Mouse (Mus musculus) neural tube, embryonic 14.5 days (tissue): Measurements from ENCODE around the gene Barx2. TPM values are rescaled to one million over a fixed set of nuclear protein-coding genes. Genes with fewer than 3 reads are reported as not detected.

Source experiments
- ATAC-seq: fragments of 200-750 bp; cut with Nextera tagmentation; 2 replicates; pipeline ENCODE4 v1.8.0; 2017; ENCODE audit warnings: low read depth, mild to moderate bottlenecking, moderate TSS enrichment, moderate library complexity
- H3K27ac ChIP-seq: fragments of 300-500 bp; sonication (generic); 2 replicates; pipeline ENCODE4 v1.5.1; 2014; ENCODE audit warnings: low read depth, mild to moderate bottlenecking, control low read depth, low read length, moderate library complexity, mixed read lengths
- H3K27me3 ChIP-seq: fragments of 300-500 bp; sonication (generic); 2 replicates; pipeline ENCODE4 v1.6.1; 2014; ENCODE audit warnings: low read length; ENCODE audit not compliant: control insufficient read depth, insufficient read depth
- H3K36me3 ChIP-seq: fragments of 300-500 bp; sonication (generic); 2 replicates; pipeline ENCODE4 v1.6.1; 2014; ENCODE audit warnings: low read length, mixed read lengths; ENCODE audit not compliant: control insufficient read depth, insufficient read depth
- H3K4me1 ChIP-seq: fragments of 300-500 bp; sonication (generic); 2 replicates; pipeline ENCODE4 v1.6.1; 2014; ENCODE audit warnings: low read length; ENCODE audit not compliant: control insufficient read depth, insufficient read depth
- H3K4me2 ChIP-seq: fragments of 300-500 bp; sonication (generic); 2 replicates; pipeline ENCODE4 v1.6.1; 2014; ENCODE audit warnings: mild to moderate bottlenecking, low read depth, low read length, control low read depth
- H3K4me3 ChIP-seq: fragments of 300-500 bp; sonication (generic); 2 replicates; pipeline ENCODE4 v1.5.1; 2014; ENCODE audit warnings: low read depth, low read length, control low read depth, mixed read lengths
- H3K9ac ChIP-seq: fragments of 300-500 bp; sonication (generic); replicated peaks from 2 replicates; pipeline ENCODE4 v1.6.1; 2014; ENCODE audit warnings: low read depth, mild to moderate bottlenecking, control low read depth, low read length, mixed read lengths
- H3K9me3 ChIP-seq: fragments of 300-500 bp; sonication (generic); 2 replicates; pipeline ENCODE4 v1.6.1; 2016; ENCODE audit warnings: low read length; ENCODE audit not compliant: control insufficient read depth
- WGBS: fragments of 180-500 bp; shearing (Covaris S2); extraction: QIAGEN DNeasy Blood & Tissue Kit; methylation state at CpG from one replicate; pipeline ENCODE4 v1.1.7; 2014; 5-methylcytosine and 5-hydroxymethylcytosine counted together
- polyA plus RNA-seq: library from polyadenylated mRNA; unstranded; fragments of >200 nt; fragmentation: Nextera tagmentation; extraction: Ambion mirVana; gene quantifications from 2 replicates; pipeline ENCODE4 v1.2.1, GENCODE M21; 2014

Barx2 gene
- polyA plus RNA-seq, 1 experiment from 2014 or later, result not detected

- H3K4me2 ChIP-seq, result no peak overlapping the region
- no peak overlapping the region for H3K9ac ChIP-seq
- ATAC-seq, result no peak
- H3K27me3 ChIP-seq, result no peaks in the 10 kb centered on the region
- H3K9me3 ChIP-seq, result no peaks in the 10 kb centered on the region
- H3K36me3 ChIP-seq, result no peaks in the 10 kb centered on the region
- H3K4me3 ChIP-seq, result no peak overlapping the region
- H3K4me1 ChIP-seq, result no peaks in the 10 kb centered on the region
- no peak overlapping the region for H3K27ac ChIP-seq
- 87% methylated on average over 4 of the region's 4 CpGs for WGBS
Measured at GRCm38 (mm10) chr9:31850706-31851105, 62.6 kb downstream of the Barx2 start.

GRCm38 (mm10) chr9:31849387-31849786, 63.9 kb downstream of the Barx2 start:
- no peaks in the 10 kb centered on the region for H3K9me3 ChIP-seq
- no peaks in the 10 kb centered on the region for H3K36me3 ChIP-seq
- no peak overlapping the region for H3K27ac ChIP-seq
- no peak overlapping the region for H3K4me2 ChIP-seq
- H3K4me1 ChIP-seq, result no peaks in the 10 kb centered on the region
- no peak for ATAC-seq
- H3K27me3 ChIP-seq, result no peaks in the 10 kb centered on the region
- H3K9ac ChIP-seq, result no peak overlapping the region
- no peak overlapping the region for H3K4me3 ChIP-seq
- WGBS, result 85% methylated on average over 7 of the region's 7 CpGs

DNA sequence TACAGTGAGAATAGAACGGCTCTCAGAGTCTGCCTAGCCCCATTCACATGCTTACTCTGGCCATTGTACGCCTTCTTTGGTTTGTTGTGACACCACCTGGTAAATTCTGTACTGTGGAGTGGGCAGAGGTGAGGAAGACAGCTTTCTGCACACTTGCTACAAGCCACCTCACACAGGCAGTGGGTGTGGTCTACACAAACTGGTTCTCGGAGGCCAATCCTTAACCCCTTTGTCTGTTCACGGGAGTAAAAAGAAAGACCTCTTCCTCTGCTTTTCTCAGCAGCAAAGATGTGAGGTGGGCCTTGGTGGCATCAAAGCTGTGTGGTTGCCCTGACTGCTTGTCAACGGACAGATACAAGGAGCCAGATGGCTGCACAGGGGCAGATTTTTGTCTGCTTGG, 68.6 kb downstream of the Barx2 start:
- H3K4me1 ChIP-seq, result no peaks in the 10 kb centered on the region
- WGBS, result 70% methylated on average over 5 of the region's 5 CpGs
- H3K9me3 ChIP-seq, result no peaks in the 10 kb centered on the region
- H3K9ac ChIP-seq, result no peak overlapping the region
- H3K36me3 ChIP-seq, result no peaks in the 10 kb centered on the region
- no peak overlapping the region for H3K27ac ChIP-seq
- ATAC-seq, result no peak
- H3K4me2 ChIP-seq, result no peak overlapping the region
- no peaks in the 10 kb centered on the region for H3K27me3 ChIP-seq
- no peak overlapping the region for H3K4me3 ChIP-seq

GRCm38 (mm10) chr9:31841108-31841815, 72.0 kb downstream of the Barx2 start:
- WGBS, result 68% methylated on average over 10 of the region's 10 CpGs
- no peaks in the 10 kb centered on the region for H3K9me3 ChIP-seq
- H3K9ac ChIP-seq, result no peak overlapping the region
- H3K27ac ChIP-seq, result no peak overlapping the region
- no peaks in the 10 kb centered on the region for H3K4me1 ChIP-seq
- no peak overlapping the region for H3K4me3 ChIP-seq
- H3K27me3 ChIP-seq, result no peaks in the 10 kb centered on the region
- no peak overlapping the region for H3K4me2 ChIP-seq
- no peaks in the 10 kb centered on the region for H3K36me3 ChIP-seq
- no peak for ATAC-seq

DNA sequence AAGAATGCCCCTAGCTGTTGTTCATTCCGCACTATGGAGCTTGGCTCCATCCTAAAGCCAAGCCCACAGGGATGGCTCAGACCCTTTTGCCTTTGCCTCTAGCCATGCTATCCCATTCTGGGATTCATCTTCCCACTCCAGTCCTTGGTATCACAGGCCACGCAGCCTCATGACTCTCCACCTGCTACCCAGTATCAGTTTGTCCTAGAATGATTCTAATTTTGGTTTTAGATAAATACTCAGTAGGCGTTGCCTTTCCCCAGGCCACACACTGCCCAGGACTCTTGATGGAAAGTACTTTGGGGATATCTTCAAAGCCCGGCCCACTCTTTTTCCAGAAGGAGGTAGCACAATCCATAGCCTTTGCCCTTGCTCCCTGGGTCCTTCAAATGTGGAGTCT, 72.7 kb downstream of the Barx2 start:
- H3K9ac ChIP-seq, result no peak overlapping the region
- no peak overlapping the region for H3K4me2 ChIP-seq
- no peak for ATAC-seq
- 89% methylated on average over 4 of the region's 4 CpGs for WGBS
- H3K4me1 ChIP-seq, result no peaks in the 10 kb centered on the region
- H3K36me3 ChIP-seq, result no peaks in the 10 kb centered on the region
- no peaks in the 10 kb centered on the region for H3K9me3 ChIP-seq
- H3K4me3 ChIP-seq, result no peak overlapping the region
- no peaks in the 10 kb centered on the region for H3K27me3 ChIP-seq
- no peak overlapping the region for H3K27ac ChIP-seq

GRCm38 (mm10) chr9:31840037-31840436, 73.2 kb downstream of the Barx2 start:
- 79% methylated on average over 3 of the region's 3 CpGs for WGBS
- no peaks in the 10 kb centered on the region for H3K9me3 ChIP-seq
- H3K27me3 ChIP-seq, result no peaks in the 10 kb centered on the region
- no peak overlapping the region for H3K27ac ChIP-seq
- no peak overlapping the region for H3K9ac ChIP-seq
- no peak overlapping the region for H3K4me3 ChIP-seq
- no peaks in the 10 kb centered on the region for H3K4me1 ChIP-seq
- no peak overlapping the region for H3K4me2 ChIP-seq
- H3K36me3 ChIP-seq, result no peaks in the 10 kb centered on the region
- ATAC-seq, result no peak

GRCm38 (mm10) chr9:31839106-31840027, 73.9 kb downstream of the Barx2 start:
- Histone ChIP-seq H3K4me2 (no peak overlapping the region), H3K9me3 (no peaks in the 10 kb centered on the region), H3K36me3 (no peaks in the 10 kb centered on the region), H3K9ac (no peak overlapping the region), H3K27ac (no peak overlapping the region), H3K4me1 (no peaks in the 10 kb centered on the region), H3K27me3 (no peaks in the 10 kb centered on the region), H3K4me3 (no peak overlapping the region)
- no peak for ATAC-seq
- 46% methylated on average over 15 of the region's 15 CpGs for WGBS

DNA sequence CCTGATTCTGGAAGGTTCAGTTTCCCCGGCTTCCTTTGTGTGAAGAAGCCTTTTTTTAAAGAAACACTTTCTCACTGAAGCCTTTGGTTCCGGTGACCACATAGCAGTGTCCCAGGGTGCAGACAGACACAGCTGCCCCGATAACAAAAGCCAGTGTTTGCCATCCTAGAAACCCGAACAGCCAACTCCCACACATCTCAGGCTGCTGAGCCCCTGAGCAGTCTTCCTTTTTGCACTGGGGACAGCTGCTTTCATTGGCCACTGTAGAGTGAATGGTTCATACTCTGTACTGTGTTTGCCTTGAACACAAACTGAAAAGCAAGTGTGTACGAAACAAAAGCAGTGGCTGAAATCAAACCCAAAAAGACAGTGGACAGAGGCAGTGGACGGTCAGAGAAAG, 75.2 kb downstream of the Barx2 start:
- no peaks in the 10 kb centered on the region for H3K4me1 ChIP-seq
- WGBS, result 58% methylated on average over 6 of the region's 6 CpGs
- no peak overlapping the region for H3K4me3 ChIP-seq
- ATAC-seq, result no peak
- no peak overlapping the region for H3K9ac ChIP-seq
- H3K36me3 ChIP-seq, result no peaks in the 10 kb centered on the region
- H3K9me3 ChIP-seq, result no peaks in the 10 kb centered on the region
- H3K27me3 ChIP-seq, result no peaks in the 10 kb centered on the region
- H3K27ac ChIP-seq, result no peak overlapping the region
- H3K4me2 ChIP-seq, result no peak overlapping the region

DNA sequence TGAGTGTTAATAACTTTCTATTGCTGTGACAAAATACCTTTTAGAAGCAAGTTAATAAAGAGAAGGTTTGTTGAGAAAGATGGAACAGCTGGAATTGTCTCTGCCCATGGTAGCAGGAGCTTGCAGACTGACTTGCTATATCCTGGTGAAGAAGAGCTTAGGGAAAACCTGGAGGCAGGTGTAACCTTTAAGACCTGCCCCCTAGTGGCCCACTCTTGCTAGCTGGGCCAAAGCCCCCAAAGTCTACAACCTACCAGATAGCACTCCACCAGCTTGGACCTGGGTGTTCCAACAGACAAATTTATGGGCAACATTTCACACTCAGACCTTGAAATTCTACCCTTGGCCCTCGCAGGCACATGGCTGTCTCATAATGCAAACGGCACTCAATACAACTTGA, 104.5 kb downstream of the Barx2 start:
- Histone ChIP-seq H3K36me3 (no peaks in the 10 kb centered on the region), H3K4me3 (no peak overlapping the region), H3K27me3 (no peaks in the 10 kb centered on the region), H3K4me1 (no peaks in the 10 kb centered on the region), H3K9me3 (no peaks in the 10 kb centered on the region), H3K9ac (no peak overlapping the region), H3K27ac (no peak overlapping the region), H3K4me2 (no peak overlapping the region)
- no peak for ATAC-seq
- WGBS, result 84% methylated on average over 2 of the region's 2 CpGs
